20 mouse cellular contexts compared by ENCODE assay signal in genomic region chr8:89012853-89013534, GRCm38 (mm10). TPM values are rescaled to one million over a fixed set of nuclear protein-coding genes. Genes with fewer than 3 reads are reported as not detected.
DNase-seq lines count a peak whose midpoint lies in the region; ATAC-seq and TF ChIP-seq lines count a peak whose summit lies in the region.
"Had no signal": no experiment of that assay in that cellular context is flagged by ENCODE, and none has a peak within 500 bp of the region (broad histone marks: within the 10 kb centered on the region; RNA-seq: fewer than 3 reads in every experiment).

No protein-coding gene starts in this region.

- peak; percentile 89 for ATAC-seq in kidney, embryonic 16.5 days (ENCODE audit: low FRiP score, low TSS enrichment)
- ATAC-seq in liver, embryonic 12.5 days: peak; percentile 59
- ATAC-seq in frontal cortex, adult (ENCODE audit: low TSS enrichment): no peak
- ATAC-seq: forebrain, embryonic 14.5 days; hindbrain, postnatal 0 days; midbrain, embryonic 13.5 days had no signal

- TF ChIP-seq POLR2A in liver, adult 2 months (IDR thresholded peaks at IDR 0.05; ENCODE audit: extremely low read depth, insufficient read depth, low read length): no peak

- H3K36me3 ChIP-seq in liver, adult 2 months (ENCODE audit: control insufficient read depth, insufficient read depth, low read length): no peaks in the 10 kb centered on the region
- no peaks in the 10 kb centered on the region for H3K36me3 ChIP-seq in kidney, embryonic 16.5 days (ENCODE audit: insufficient read depth, low read length)
- no peaks in the 10 kb centered on the region for H3K36me3 ChIP-seq in liver, embryonic 12.5 days
- H3K36me3 ChIP-seq: embryonic facial prominence, embryonic 13.5 days; hindbrain, embryonic 10.5 days; midbrain, embryonic 13.5 days; stomach, embryonic 15.5 days had no signal

- no peaks in the 10 kb centered on the region for H3K9me3 ChIP-seq in kidney, embryonic 16.5 days (ENCODE audit: low read length)
- no peaks in the 10 kb centered on the region for H3K9me3 ChIP-seq in liver, embryonic 12.5 days (replicated peaks)
- H3K9me3 ChIP-seq: embryonic facial prominence, embryonic 13.5 days; hindbrain, embryonic 10.5 days; midbrain, embryonic 13.5 days; stomach, embryonic 15.5 days had no signal

- H3K4me2 ChIP-seq in kidney, embryonic 16.5 days (replicated peaks; ENCODE audit: low read depth, low read length): no peak overlapping the region
- H3K4me2 ChIP-seq in liver, embryonic 12.5 days: no peak overlapping the region
- H3K4me2 ChIP-seq: midbrain, embryonic 13.5 days; stomach, embryonic 15.5 days had no signal

- no peak overlapping the region for H3K4me3 ChIP-seq in liver, adult 2 months (ENCODE audit: insufficient read depth, low read depth, low read length)
- H3K4me3 ChIP-seq in kidney, embryonic 16.5 days (ENCODE audit: low read length): no peak overlapping the region
- H3K4me3 ChIP-seq in liver, embryonic 12.5 days: no peak overlapping the region
- H3K4me3 ChIP-seq: embryonic facial prominence, embryonic 13.5 days; hindbrain, embryonic 10.5 days; midbrain, embryonic 13.5 days; stomach, embryonic 15.5 days had no signal

- no peaks in the 10 kb centered on the region for H3K27me3 ChIP-seq in liver, adult 2 months (ENCODE audit: control insufficient read depth, insufficient read depth, low read length)
- H3K27me3 ChIP-seq in kidney, embryonic 16.5 days (ENCODE audit: insufficient read depth, low read length): peaks cover 5% of the 10 kb centered on the region; the same call in 1 of the 2 replicates
- peaks cover 13% of the 10 kb centered on the region for H3K27me3 ChIP-seq in liver, embryonic 12.5 days (replicated peaks)
- H3K27me3 ChIP-seq: CH12.LX; stomach, embryonic 15.5 days had no signal

- no peaks in the 10 kb centered on the region for H3K79me2 ChIP-seq in liver, adult 2 months (ENCODE audit: control insufficient read depth, insufficient read depth, low read length)

- no peak for TF ChIP-seq CTCF in liver, adult 2 months (IDR thresholded peaks at IDR 0.05; ENCODE audit: low read depth, low read length)

- peak overlapping the region; percentile 92 for H3K27ac ChIP-seq in liver, adult 2 months (replicated peaks; ENCODE audit: insufficient read depth, low read depth, low read length)
- H3K27ac ChIP-seq in kidney, embryonic 16.5 days (ENCODE audit: low read length): peak overlapping the region; percentile 31
- peak overlapping the region; percentile 22; the same call in 1 of the 2 replicates for H3K27ac ChIP-seq in liver, embryonic 12.5 days
- H3K27ac ChIP-seq: embryonic facial prominence, embryonic 13.5 days; hindbrain, embryonic 10.5 days; hindbrain, postnatal 0 days; midbrain, embryonic 13.5 days; stomach, embryonic 15.5 days had no signal

- 0 out of 2 replicates have a peak overlapping the region, but pooled peaks have one; percentile 12 for H3K9ac ChIP-seq in liver, adult 2 months (ENCODE audit: low read depth, low read length)
- H3K9ac ChIP-seq in kidney, embryonic 16.5 days (replicated peaks; ENCODE audit: low read length): no peak overlapping the region
- no peak overlapping the region for H3K9ac ChIP-seq in liver, embryonic 12.5 days
- H3K9ac ChIP-seq: embryonic facial prominence, embryonic 13.5 days; midbrain, embryonic 13.5 days; stomach, embryonic 15.5 days had no signal

- 25% methylated on average over 6 of the region's 6 CpGs for WGBS in liver, adult 2 months
- WGBS in kidney, embryonic 16.5 days: 80% methylated on average over 6 of the region's 6 CpGs
- 61% methylated on average over 6 of the region's 6 CpGs for WGBS in liver, embryonic 12.5 days (ENCODE audit: insufficient replicate concordance)

- peak; percentile 98 for DNase-seq in liver, adult 2 months (ENCODE audit: extremely low read depth, low read depth, low spot score)
- DNase-seq in liver: no peak
- no peak for DNase-seq in frontal cortex, postnatal 36 days (ENCODE audit: low spot score in 2 of 2)
- no peak for DNase-seq in thymus, postnatal 0 days (ENCODE audit: low spot score)
- no peak for DNase-seq in layer of hippocampus, postnatal 25 days (ENCODE audit: extremely low spot score in 1 of 2, low spot score in 1 of 2)
- DNase-seq: adrenal gland, postnatal 10 days; cerebellum, postnatal 14 days; lung, postnatal 10 days; thymus, adult 18-20 months had no signal

- peaks cover 13% of the 10 kb centered on the region for H3K4me1 ChIP-seq in liver, adult 2 months (ENCODE audit: control insufficient read depth, insufficient read depth, low read length)
- H3K4me1 ChIP-seq in kidney, embryonic 16.5 days (ENCODE audit: insufficient read depth, low read length): peaks cover 4% of the 10 kb centered on the region; the same call in 1 of the 2 replicates
- H3K4me1 ChIP-seq in liver, embryonic 12.5 days: 0 out of 2 replicates have a peak, but pooled peaks cover 2% of the 10 kb centered on the region
- H3K4me1 ChIP-seq: embryonic facial prominence, embryonic 13.5 days; stomach, embryonic 15.5 days had no signal

RNA-seq across cellular contexts. Expression of gene Sall1, which starts 31.0 kb away (rescaled TPM):
- 6.2 and 9.5 TPM in 2 replicates for total RNA-seq in liver, adult 2 months (2014; rRNA removed)
- polyA plus RNA-seq in liver, adult 2 months (2012; rRNA removed): 19.4 and 22.7 TPM in 2 replicates
- polyA plus RNA-seq in kidney, embryonic 16.5 days (2015; fragmentation: Nextera tagmentation; extraction: Ambion mirVana): 38.7 and 44.4 TPM in 2 replicates
- 1.4 and 1.6 TPM in 2 replicates for polyA plus RNA-seq in liver, embryonic 12.5 days (2016; fragmentation: Nextera tagmentation; extraction: Ambion mirVana)
- 0.03 TPM in 1 of 2 replicates, not detected in the other for polyA plus RNA-seq in thymus, postnatal 0 days (2015; fragmentation: Nextera tagmentation; extraction: Ambion mirVana)
- 10 to 100 TPM; 13.6 to 14.6 TPM for total RNA-seq in layer of hippocampus, postnatal 25 days (2021)
- total RNA-seq: CH12.LX; megakaryocyte progenitor cell, adult 5-6 weeks had no signal

Comparison
In these comparisons a context has a peak if more than half of its experiments do, and no peak if none do; other contexts are left out.
1. H3K27ac ChIP-seq: peak in every context shown above with its lines; median percentile 92 in liver, adult 2 months; 31 in kidney, embryonic 16.5 days; 22 in liver, embryonic 12.5 days.